Mouse (Mus musculus): Measurements from ENCODE around the gene Ywhag. TPM values are rescaled to one million over a fixed set of nuclear protein-coding genes. Genes with fewer than 3 reads are reported as not detected.

Ywhag gene
- total RNA-seq, 2 experiments from 2014 or later = 1,218 to 1,292 TPM

DNA sequence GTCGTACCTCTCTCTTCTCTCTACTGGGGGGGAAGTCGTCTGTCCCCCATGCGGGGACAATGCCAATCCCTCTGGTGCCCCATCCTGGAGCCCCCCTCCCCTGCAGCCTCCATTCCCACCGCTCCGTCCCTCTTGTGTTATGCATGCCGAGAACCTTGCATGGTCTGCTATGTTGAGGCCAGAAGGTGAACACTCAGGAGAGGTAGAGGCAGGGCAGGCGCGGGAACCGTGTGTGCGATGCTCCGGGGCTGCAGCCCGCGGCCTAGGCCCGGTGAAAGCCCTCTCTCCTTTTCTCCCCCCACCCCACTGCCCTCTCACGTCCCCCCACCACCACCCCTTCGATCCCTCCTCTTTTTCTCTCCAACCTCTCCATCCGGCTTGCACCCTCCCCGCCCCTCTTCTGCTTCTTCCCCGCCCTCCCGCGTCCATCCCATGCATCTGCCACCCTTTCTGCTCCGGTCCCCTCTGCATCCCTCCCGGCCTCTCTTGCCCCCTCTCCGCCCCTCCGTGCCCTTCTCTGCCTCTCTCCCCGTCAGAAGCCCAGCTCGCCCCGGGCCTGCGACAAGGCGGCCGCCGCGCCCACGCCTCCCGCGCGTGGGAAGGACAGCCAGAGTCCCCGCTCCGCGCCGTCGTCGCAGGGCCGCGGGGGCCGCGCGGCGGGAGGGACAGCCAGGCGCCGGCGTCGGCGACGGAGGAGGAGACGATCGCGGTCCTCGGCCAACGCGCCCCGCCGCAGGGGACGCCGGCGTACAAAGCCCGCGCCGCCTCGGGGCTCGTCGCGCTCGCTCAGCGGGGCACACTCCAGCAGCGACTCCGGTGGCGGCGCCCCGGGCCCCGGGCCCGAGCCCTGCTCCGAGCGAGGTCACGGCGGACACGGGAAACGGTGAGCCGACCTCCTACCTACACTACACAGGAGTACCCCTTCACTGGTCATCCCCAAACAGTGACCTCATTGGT, 66.5 kb downstream of the Ywhag start:
- peak overlapping the region; percentile 51 for H3K4me3 ChIP-seq
- H3K27ac ChIP-seq = peak overlapping the region; percentile 76; the same call in 1 of the 2 replicates
- no peak for TF ChIP-seq CTCF (conservative IDR thresholded peaks at IDR 0.05)
- no peak for DNase-seq (ENCODE audit: low spot score in 2 of 2)

DNA sequence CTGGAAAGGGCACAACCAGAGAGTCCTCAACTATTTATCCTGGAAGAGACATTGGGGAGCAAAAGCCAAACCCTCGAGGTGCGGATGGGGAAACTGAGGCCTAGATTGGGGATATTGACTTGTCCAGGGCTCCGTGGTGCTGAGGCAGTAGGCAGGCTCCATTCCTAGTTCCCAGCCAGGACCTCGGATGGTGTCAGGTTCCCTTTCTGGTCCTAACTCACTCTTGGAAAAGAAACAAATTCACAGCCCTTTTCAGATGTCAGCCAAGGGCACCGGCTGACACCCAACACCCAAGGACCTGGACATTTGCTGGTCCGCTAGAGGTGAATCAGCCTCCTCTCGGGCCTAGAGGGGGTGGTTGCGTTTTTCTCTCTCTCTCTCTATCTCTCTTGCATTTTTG, 67.8 kb downstream of the Ywhag start:
- H3K4me3 ChIP-seq = no peak overlapping the region
- no peak overlapping the region for H3K27ac ChIP-seq
- no peak for DNase-seq (ENCODE audit: low spot score in 2 of 2)
- no peak for TF ChIP-seq CTCF (conservative IDR thresholded peaks at IDR 0.05)

Other genes with a start within 250 kb of the Ywhag start
- 10 to 100 TPM; 16.9 to 19.8 TPM for gene Tmem120a, start 190.2 kb downstream of the Ywhag start, total RNA-seq (2021)
- not detected for gene Styxl1, start 156.2 kb downstream of the Ywhag start, total RNA-seq (2021)
- gene Mdh2, start 156.1 kb downstream of the Ywhag start, total RNA-seq (2021) = 100 to 1,000 TPM; 382 to 388 TPM
- 10 to 100 TPM; 80.9 to 81.4 TPM for gene Srrm3, start 127.7 kb downstream of the Ywhag start, total RNA-seq (2021)
- gene Hspb1, start 46.7 kb downstream of the Ywhag start, total RNA-seq (2021) = 10 to 100 TPM; 15.4 to 16.8 TPM
- gene Ssc4d, start 39.9 kb upstream of the Ywhag start, total RNA-seq (2021) = 1 to 10 TPM; 1.4 to 1.9 TPM
- gene Zp3, start 45.5 kb upstream of the Ywhag start, total RNA-seq (2021) = not detected
- 1 to 10 TPM; 8.0 to 8.3 TPM for gene Dtx2, start 60.2 kb upstream of the Ywhag start, total RNA-seq (2021)
- not detected for gene Upk3b, start 103.9 kb upstream of the Ywhag start, total RNA-seq (2021)
- not detected for gene Upk3bl, start 119.9 kb upstream of the Ywhag start, total RNA-seq (2021)
- gene Rasa4, start 149.3 kb upstream of the Ywhag start, total RNA-seq (2021) = 1 to 10 TPM; 2.9 to 4.2 TPM
- gene Polr2j, start 182.0 kb upstream of the Ywhag start, total RNA-seq (2021) = 10 to 100 TPM; 67.6 to 77.3 TPM
- 10 to 100 TPM; 15.7 to 16.9 TPM for gene Lrwd1, start 201.5 kb upstream of the Ywhag start, total RNA-seq (2021)
- 10 to 100 TPM; 10.1 to 11.6 TPM for gene Alkbh4, start 201.5 kb upstream of the Ywhag start, total RNA-seq (2021)
- 100 to 1,000 TPM; 148 to 150 TPM for gene Orai2, start 236.1 kb upstream of the Ywhag start, total RNA-seq (2021)

Measured in layer of hippocampus, adult 2 months (tissue).